Mouse (Mus musculus) cortical plate, adult 2 months (tissue): Measurements from ENCODE around the gene Mef2b.
A peak's percentile ranks its signal among the peaks of the same experiment; 100 is the strongest.

ENCODE experiments used
- CTCF ChIP-seq: fragments of 200-500 bp; IDR thresholded peaks from 2 replicates; pipeline ENCODE4 v1.5.1; 2011; ENCODE audit warnings: mild to moderate bottlenecking, control low read depth, low read length; ENCODE audit not compliant: insufficient read depth; ENCODE audit errors: extremely low read depth
- POLR2A ChIP-seq: fragments of 200-500 bp; IDR thresholded peaks from 2 replicates; pipeline ENCODE4 v1.6.1; 2011; ENCODE audit warnings: mild to moderate bottlenecking, low read length, control low read depth; ENCODE audit not compliant: insufficient read depth; ENCODE audit errors: extremely low read depth

- TF ChIP-seq CTCF (peak; percentile 27; the same call in 1 of the 2 replicates), POLR2A (no peak)
Measured at GRCm38 (mm10) chr8:70179082-70179481, 39.6 kb downstream of the Mef2b start.
